Comparison of ENCODE assay signal across 8 mouse cellular contexts in genomic region chr14:46881581-46882430, GRCm38 (mm10). TPM values are rescaled to one million over a fixed set of nuclear protein-coding genes. Genes with fewer than 3 reads are reported as not detected.
DNase-seq lines count a peak whose midpoint lies in the region; ATAC-seq and TF ChIP-seq lines count a peak whose summit lies in the region.

No protein-coding gene starts in this region.

- peak overlapping the region; percentile 97 for H3K4me2 ChIP-seq in forebrain, embryonic 15.5 days (replicated peaks)
- peak overlapping the region; percentile 94 for H3K4me2 ChIP-seq in hindbrain, embryonic 15.5 days

- peak overlapping the region; percentile 65; the same call in 1 of the 2 replicates for H3K9ac ChIP-seq in forebrain, embryonic 15.5 days (replicated peaks)
- H3K9ac ChIP-seq in hindbrain, embryonic 15.5 days: peak overlapping the region; percentile 79
- H3K9ac ChIP-seq in liver, adult 2 months (ENCODE audit: low read depth, low read length): peak overlapping the region; percentile 90

- DNase-seq in right cerebral cortex, adult 18-20 months: peak; percentile 26
- DNase-seq in right cerebral cortex, postnatal 25 days: no peak
- DNase-seq in cerebellum, adult 2 months: peak; percentile 50 to 70
- DNase-seq in liver, adult 2 months (ENCODE audit: extremely low read depth, low read depth, low spot score): peak; percentile 65
- peak; percentile 24 for DNase-seq in right cerebral cortex, postnatal 14 days
- DNase-seq in layer of hippocampus, adult 8-10 months (ENCODE audit: low spot score in 2 of 2): no peak

- H3K9me3 ChIP-seq in forebrain, embryonic 15.5 days: no peaks in the 10 kb centered on the region
- H3K9me3 ChIP-seq in hindbrain, embryonic 15.5 days: no peaks in the 10 kb centered on the region

- TF ChIP-seq POLR2A in cerebellum, adult 2 months (IDR thresholded peaks at IDR 0.05; ENCODE audit: borderline replicate concordance, insufficient read depth, low read length): no peak
- TF ChIP-seq POLR2A in liver, adult 2 months (IDR thresholded peaks at IDR 0.05; ENCODE audit: extremely low read depth, insufficient read depth, low read length): no peak

- no peaks in the 10 kb centered on the region for H3K79me2 ChIP-seq in liver, adult 2 months (ENCODE audit: control insufficient read depth, insufficient read depth, low read length)

- 16% methylated on average over 40 of the region's 40 CpGs for WGBS in cerebellum, adult 2 months
- 2% methylated on average over 40 of the region's 40 CpGs for WGBS in forebrain, embryonic 15.5 days
- WGBS in hindbrain, embryonic 15.5 days: 4% methylated on average over 40 of the region's 40 CpGs
- WGBS in liver, adult 2 months: 7% methylated on average over 40 of the region's 40 CpGs

- no peaks in the 10 kb centered on the region for H3K4me1 ChIP-seq in cerebellum, adult 2 months (ENCODE audit: control insufficient read depth, insufficient read depth, low read length)
- H3K4me1 ChIP-seq in forebrain, embryonic 15.5 days: peaks cover 29% of the 10 kb centered on the region
- H3K4me1 ChIP-seq in hindbrain, embryonic 15.5 days (replicated peaks): peaks cover 38% of the 10 kb centered on the region
- peaks cover 4% of the 10 kb centered on the region for H3K4me1 ChIP-seq in liver, adult 2 months (ENCODE audit: control insufficient read depth, insufficient read depth, low read length)

- no peak overlapping the region; the same call in 1 of the 2 replicates for H3K27ac ChIP-seq in cerebellum, adult 2 months (ENCODE audit: insufficient read depth, low read length)
- H3K27ac ChIP-seq in forebrain, embryonic 15.5 days (replicated peaks): peak overlapping the region; percentile 76; the same call in 1 of the 2 replicates
- H3K27ac ChIP-seq in hindbrain, embryonic 15.5 days (replicated peaks): 0 out of 2 replicates have a peak overlapping the region, but pooled peaks have one; percentile 13
- peak overlapping the region; percentile 98 for H3K27ac ChIP-seq in liver, adult 2 months (replicated peaks; ENCODE audit: insufficient read depth, low read depth, low read length)

- H3K4me3 ChIP-seq in cerebellum, adult 2 months (replicated peaks; ENCODE audit: insufficient read depth, low read depth, low read length): peak overlapping the region; percentile 56
- H3K4me3 ChIP-seq in forebrain, embryonic 15.5 days: peak overlapping the region; percentile 51
- peak overlapping the region; percentile 64 for H3K4me3 ChIP-seq in hindbrain, embryonic 15.5 days
- peak overlapping the region; percentile 80 for H3K4me3 ChIP-seq in liver, adult 2 months (ENCODE audit: insufficient read depth, low read depth, low read length)

- no peaks in the 10 kb centered on the region for H3K36me3 ChIP-seq in forebrain, embryonic 15.5 days
- no peaks in the 10 kb centered on the region for H3K36me3 ChIP-seq in hindbrain, embryonic 15.5 days
- H3K36me3 ChIP-seq in liver, adult 2 months (ENCODE audit: control insufficient read depth, insufficient read depth, low read length): no peaks in the 10 kb centered on the region

- peak; percentile 11; the same call in 1 of the 2 replicates for ATAC-seq in forebrain, embryonic 15.5 days (replicated peaks)
- ATAC-seq in hindbrain, embryonic 15.5 days (ENCODE audit: low FRiP score, low read depth): peak; percentile 17; the same call in 1 of the 2 replicates

- no peaks in the 10 kb centered on the region for H3K27me3 ChIP-seq in cerebellum, adult 2 months (ENCODE audit: control insufficient read depth, insufficient read depth, low read length)
- 0 out of 2 replicates have a peak, but pooled peaks cover 7% of the 10 kb centered on the region for H3K27me3 ChIP-seq in forebrain, embryonic 15.5 days
- 0 out of 2 replicates have a peak, but pooled peaks cover 3% of the 10 kb centered on the region for H3K27me3 ChIP-seq in hindbrain, embryonic 15.5 days
- no peaks in the 10 kb centered on the region for H3K27me3 ChIP-seq in liver, adult 2 months (ENCODE audit: control insufficient read depth, insufficient read depth, low read length)

- no peak for TF ChIP-seq CTCF in cerebellum, adult 2 months (IDR thresholded peaks at IDR 0.05; ENCODE audit: borderline replicate concordance, insufficient read depth, low read depth, low read length)
- no peak for TF ChIP-seq CTCF in liver, adult 2 months (IDR thresholded peaks at IDR 0.05; ENCODE audit: low read depth, low read length)

RNA-seq across cellular contexts. Expression of gene Samd4, which starts 0.8 kb away (rescaled TPM):
- 23.8 and 24.0 TPM in 2 replicates for polyA plus RNA-seq in cerebellum, adult 2 months (2012; rRNA removed)
- polyA plus RNA-seq in forebrain, embryonic 15.5 days (2015; fragmentation: Nextera tagmentation; extraction: Ambion mirVana): 4.6 and 5.7 TPM in 2 replicates
- 3.9 and 4.4 TPM in 2 replicates for polyA plus RNA-seq in hindbrain, embryonic 15.5 days (2015; fragmentation: Nextera tagmentation; extraction: Ambion mirVana)
- total RNA-seq in liver, adult 2 months (2014; rRNA removed): 1.6 and 3.0 TPM in 2 replicates
- 0.77 and 1.6 TPM in 2 replicates for polyA plus RNA-seq in liver, adult 2 months (2012; rRNA removed)
- 10 to 100 TPM; 14.5 to 19.9 (median 17.1) TPM for total RNA-seq in layer of hippocampus, adult 8-10 months (2022)

RNA-seq across cellular contexts. Expression of gene Cgrrf1, which starts 49.9 kb away (rescaled TPM):
- 63.4 and 63.6 TPM in 2 replicates for polyA plus RNA-seq in cerebellum, adult 2 months (2012; rRNA removed)
- 14.6 and 14.9 TPM in 2 replicates for polyA plus RNA-seq in forebrain, embryonic 15.5 days (2015; fragmentation: Nextera tagmentation; extraction: Ambion mirVana)
- 17.5 and 21.9 TPM in 2 replicates for polyA plus RNA-seq in hindbrain, embryonic 15.5 days (2015; fragmentation: Nextera tagmentation; extraction: Ambion mirVana)
- total RNA-seq in liver, adult 2 months (2014; rRNA removed): 54.1 and 63.8 TPM in 2 replicates
- 27.8 and 32.1 TPM in 2 replicates for polyA plus RNA-seq in liver, adult 2 months (2012; rRNA removed)
- 10 to 100 TPM; 19.9 to 31.3 (median 24.3) TPM for total RNA-seq in layer of hippocampus, adult 8-10 months (2022)

RNA-seq across cellular contexts. Expression of gene Gmfb, which starts 59.8 kb away (rescaled TPM):
- 66.4 and 67.7 TPM in 2 replicates for polyA plus RNA-seq in cerebellum, adult 2 months (2012; rRNA removed)
- polyA plus RNA-seq in forebrain, embryonic 15.5 days (2015; fragmentation: Nextera tagmentation; extraction: Ambion mirVana): 103 and 116 TPM in 2 replicates
- 116 and 118 TPM in 2 replicates for polyA plus RNA-seq in hindbrain, embryonic 15.5 days (2015; fragmentation: Nextera tagmentation; extraction: Ambion mirVana)
- 24.4 and 27.2 TPM in 2 replicates for total RNA-seq in liver, adult 2 months (2014; rRNA removed)
- polyA plus RNA-seq in liver, adult 2 months (2012; rRNA removed): 3.6 and 4.2 TPM in 2 replicates
- total RNA-seq in layer of hippocampus, adult 8-10 months (2022): 100 to 1,000 TPM; 139 to 172 (median 157) TPM

Comparison
In these comparisons a context has a peak if more than half of its experiments do, and no peak if none do; other contexts are left out.
1. DNase-seq: peak in right cerebral cortex, adult 18-20 months (single experiment), cerebellum, adult 2 months (2 of 2), liver, adult 2 months (single experiment) and right cerebral cortex, postnatal 14 days (single experiment); none in right cerebral cortex, postnatal 25 days (single experiment) and layer of hippocampus, adult 8-10 months (0 of 2).
2. RNA of gene Gmfb, which starts 59.8 kb away (polyA plus RNA-seq): 116 to 118 TPM in hindbrain, embryonic 15.5 days, 103 to 116 TPM in forebrain, embryonic 15.5 days and 66.4 to 67.7 TPM in cerebellum, adult 2 months; 3.6 to 4.2 TPM in liver, adult 2 months; every median in the first group is over 10 times any median in the second.
3. Peak in every context shown above with its lines, with median percentiles within 50 percentile points of each other: H3K4me3 ChIP-seq and H3K9ac ChIP-seq.